Mouse (Mus musculus) stomach, embryonic 16.5 days (tissue): ENCODE measurements around the gene Ski. TPM values are rescaled to one million over a fixed set of nuclear protein-coding genes. Genes with fewer than 3 reads are reported as not detected.

Experiments
- ATAC-seq: fragments of 200-750 bp; cut with Nextera tagmentation; 2 replicates; pipeline ENCODE4 v1.8.0; 2017; ENCODE audit warnings: moderate number of reproducible peaks, moderate TSS enrichment; ENCODE audit not compliant: insufficient read depth, low FRiP score
- H3K27ac ChIP-seq: fragments of 300-500 bp; sonication (generic); 2 replicates; pipeline ENCODE4 v1.5.1; 2014; ENCODE audit warnings: low read length
- H3K27me3 ChIP-seq: fragments of 300-500 bp; sonication (generic); 2 replicates; pipeline ENCODE4 v1.6.1; 2014; ENCODE audit warnings: low read length, control low read depth, mixed read lengths; ENCODE audit not compliant: control insufficient read depth, insufficient read depth
- H3K36me3 ChIP-seq: fragments of 300-500 bp; sonication (generic); 2 replicates; pipeline ENCODE4 v1.6.1; 2014; ENCODE audit warnings: low read length; ENCODE audit not compliant: control insufficient read depth, insufficient read depth
- H3K4me1 ChIP-seq: fragments of 300-500 bp; sonication (generic); 2 replicates; pipeline ENCODE4 v1.6.1; 2014; ENCODE audit warnings: low read length, control low read depth, mixed read lengths; ENCODE audit not compliant: control insufficient read depth, insufficient read depth
- H3K4me2 ChIP-seq: fragments of 300-500 bp; sonication (generic); 2 replicates; pipeline ENCODE4 v1.6.1; 2014; ENCODE audit warnings: low read depth, low read length, mixed read lengths
- H3K4me3 ChIP-seq: fragments of 300-500 bp; sonication (generic); replicated peaks from 2 replicates; pipeline ENCODE4 v1.5.1; 2014; ENCODE audit warnings: mild to moderate bottlenecking, low read length
- H3K9ac ChIP-seq: fragments of 300-500 bp; sonication (generic); 2 replicates; pipeline ENCODE4 v1.6.1; 2014; ENCODE audit warnings: low read length
- H3K9me3 ChIP-seq: fragments of 300-500 bp; sonication (generic); replicated peaks from 2 replicates; pipeline ENCODE4 v1.6.1; 2016; ENCODE audit warnings: low read length, control low read depth; ENCODE audit not compliant: control insufficient read depth
- WGBS: fragments of 180-500 bp; shearing (Covaris S2); extraction: QIAGEN DNeasy Blood & Tissue Kit; methylation state at CpG from one replicate; pipeline ENCODE4 v1.1.7; 2014; 5-methylcytosine and 5-hydroxymethylcytosine counted together
- polyA plus RNA-seq: library from polyadenylated mRNA; unstranded; fragments of >200 nt; fragmentation: Nextera tagmentation; extraction: Ambion mirVana; gene quantifications from 2 replicates; pipeline ENCODE4 v1.2.1, GENCODE M21; 2015

The Ski gene
- polyA plus RNA-seq, 1 experiment from 2014 or later, result 17.9 TPM

DNA sequence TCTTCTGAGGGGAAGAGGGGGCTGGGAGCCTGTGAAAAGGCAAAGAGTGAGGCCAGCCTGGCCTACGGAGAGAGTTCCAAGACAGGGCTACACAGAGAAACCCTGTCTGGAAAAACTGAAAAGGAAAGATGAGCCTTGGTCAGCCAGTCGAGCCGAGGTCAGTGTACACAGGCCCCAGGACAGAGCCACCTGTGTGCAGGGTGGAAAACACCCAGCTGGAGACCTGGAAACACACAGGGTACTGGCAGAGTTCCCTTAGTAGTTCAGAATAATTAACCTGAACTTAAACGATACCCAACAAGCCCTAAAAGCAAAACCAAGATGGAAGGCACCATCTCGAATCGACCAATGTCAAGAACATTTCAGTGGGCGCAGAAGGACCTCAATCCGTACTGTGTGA, 83.9 kb downstream of the Ski start:
- no peaks in the 10 kb centered on the region for H3K27me3 ChIP-seq
- H3K4me3 ChIP-seq, result no peak overlapping the region
- H3K9me3 ChIP-seq, result no peaks in the 10 kb centered on the region
- H3K27ac ChIP-seq, result no peak overlapping the region
- 78% methylated on average over 8 of the region's 8 CpGs for WGBS
- H3K4me2 ChIP-seq, result no peak overlapping the region
- H3K9ac ChIP-seq, result no peak overlapping the region
- H3K36me3 ChIP-seq, result no peaks in the 10 kb centered on the region
- no peak for ATAC-seq
- H3K4me1 ChIP-seq, result peaks cover 30% of the 10 kb centered on the region

GRCm38 (mm10) chr4:155137891-155138290, 84.5 kb downstream of the Ski start:
- no peaks in the 10 kb centered on the region for H3K9me3 ChIP-seq
- H3K9ac ChIP-seq, result no peak overlapping the region
- WGBS, result 78% methylated on average over 7 of the region's 7 CpGs
- no peak overlapping the region for H3K4me3 ChIP-seq
- no peaks in the 10 kb centered on the region for H3K36me3 ChIP-seq
- H3K27ac ChIP-seq, result no peak overlapping the region
- no peak overlapping the region for H3K4me2 ChIP-seq
- H3K4me1 ChIP-seq, result peaks cover 32% of the 10 kb centered on the region
- ATAC-seq, result no peak
- no peaks in the 10 kb centered on the region for H3K27me3 ChIP-seq

- Histone ChIP-seq H3K4me2 (no peak overlapping the region), H3K36me3 (no peaks in the 10 kb centered on the region), H3K9ac (no peak overlapping the region), H3K4me1 (peaks cover 31% of the 10 kb centered on the region), H3K9me3 (no peaks in the 10 kb centered on the region), H3K4me3 (no peak overlapping the region), H3K27ac (no peak overlapping the region), H3K27me3 (no peaks in the 10 kb centered on the region)
- WGBS, result 58% methylated on average over 5 of the region's 5 CpGs
- ATAC-seq, result no peak
These were observed 86.3 kb downstream of the Ski start for GRCm38 (mm10) chr4:155135909-155136585.

DNA sequence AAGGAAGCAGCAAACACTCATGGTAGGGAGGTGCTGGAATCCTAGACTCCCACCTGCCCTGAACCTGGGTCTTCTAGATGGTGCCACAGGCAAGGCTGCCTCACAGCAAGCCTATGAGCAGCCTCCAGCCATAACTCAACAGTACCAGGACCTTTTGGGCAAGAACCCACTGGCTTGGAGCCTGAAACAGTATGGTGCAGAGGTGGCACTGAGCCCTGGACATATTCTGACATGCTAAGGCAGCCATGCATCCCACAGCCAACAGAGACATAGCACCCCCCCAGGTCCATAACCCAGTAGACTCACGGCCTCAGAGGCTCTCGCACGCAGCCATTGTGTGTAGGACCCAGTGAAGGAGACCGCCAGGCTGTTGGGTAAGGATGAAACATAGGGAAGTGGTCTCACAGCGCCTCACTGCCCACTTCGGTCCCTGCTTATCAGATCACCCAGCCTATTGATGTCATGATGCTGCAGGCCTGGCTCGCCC, 87.7 kb downstream of the Ski start:
- H3K4me2 ChIP-seq, result no peak overlapping the region
- no peak for ATAC-seq
- no peaks in the 10 kb centered on the region for H3K27me3 ChIP-seq
- H3K36me3 ChIP-seq, result no peaks in the 10 kb centered on the region
- H3K27ac ChIP-seq, result no peak overlapping the region
- no peaks in the 10 kb centered on the region for H3K9me3 ChIP-seq
- WGBS, result 84% methylated on average over 7 of the region's 7 CpGs
- H3K9ac ChIP-seq, result no peak overlapping the region
- H3K4me1 ChIP-seq, result peaks cover 30% of the 10 kb centered on the region
- no peak overlapping the region for H3K4me3 ChIP-seq

GRCm38 (mm10) chr4:155133658-155134417, 88.6 kb downstream of the Ski start:
- Histone ChIP-seq H3K27me3 (no peaks in the 10 kb centered on the region), H3K4me1 (peaks cover 35% of the 10 kb centered on the region), H3K4me2 (no peak overlapping the region), H3K9me3 (no peaks in the 10 kb centered on the region), H3K36me3 (no peaks in the 10 kb centered on the region), H3K4me3 (no peak overlapping the region), H3K9ac (peak overlapping the region; percentile 49; the same call in 1 of the 2 replicates), H3K27ac (peak overlapping the region; percentile 88)
- 27% methylated on average over 20 of the region's 20 CpGs for WGBS
- peak; percentile 70 for ATAC-seq

- WGBS, result 50% methylated on average over 3 of the region's 3 CpGs
These were observed 89.2 kb downstream of the Ski start for GRCm38 (mm10) chr4:155133188-155133587.

DNA sequence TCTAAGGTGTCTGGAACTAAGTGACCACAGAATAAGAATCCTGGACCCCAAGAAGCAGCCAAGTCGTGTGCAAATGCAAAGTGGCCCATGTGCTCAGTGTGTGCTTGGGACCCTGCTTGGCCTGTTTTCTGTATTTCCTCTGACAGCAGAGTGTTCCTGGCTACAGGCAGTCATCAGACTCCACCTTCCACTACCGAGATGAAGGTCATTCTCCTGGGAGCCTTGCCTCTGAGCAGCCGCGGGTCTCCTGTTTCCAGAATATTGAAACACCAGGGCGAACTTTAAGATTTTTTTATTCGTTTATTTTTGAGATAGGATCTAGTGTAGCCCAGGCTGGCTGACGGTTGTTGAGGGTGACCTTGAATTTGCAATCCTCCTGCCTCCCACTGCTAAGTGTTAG, 91.8 kb downstream of the Ski start:
- peaks cover 31% of the 10 kb centered on the region for H3K4me1 ChIP-seq
- H3K4me2 ChIP-seq, result no peak overlapping the region
- H3K9ac ChIP-seq, result no peak overlapping the region
- H3K9me3 ChIP-seq, result no peaks in the 10 kb centered on the region
- ATAC-seq, result no peak
- 54% methylated on average over 7 of the region's 7 CpGs for WGBS
- H3K27ac ChIP-seq, result peak overlapping the region; percentile 82
- H3K36me3 ChIP-seq, result no peaks in the 10 kb centered on the region
- H3K27me3 ChIP-seq, result no peaks in the 10 kb centered on the region
- no peak overlapping the region for H3K4me3 ChIP-seq

More at GRCm38 (mm10) chr4:155133188-155133587, 89.2 kb downstream of the Ski start:
- ATAC-seq, result no peak
- H3K9ac ChIP-seq, result no peak overlapping the region; the same call in 1 of the 2 replicates
- H3K4me1 ChIP-seq, result peaks cover 35% of the 10 kb centered on the region
- no peaks in the 10 kb centered on the region for H3K27me3 ChIP-seq
- no peaks in the 10 kb centered on the region for H3K36me3 ChIP-seq
- no peak overlapping the region for H3K4me3 ChIP-seq
- no peaks in the 10 kb centered on the region for H3K9me3 ChIP-seq
- no peak overlapping the region for H3K4me2 ChIP-seq
- peak overlapping the region; percentile 88 for H3K27ac ChIP-seq

DNA sequence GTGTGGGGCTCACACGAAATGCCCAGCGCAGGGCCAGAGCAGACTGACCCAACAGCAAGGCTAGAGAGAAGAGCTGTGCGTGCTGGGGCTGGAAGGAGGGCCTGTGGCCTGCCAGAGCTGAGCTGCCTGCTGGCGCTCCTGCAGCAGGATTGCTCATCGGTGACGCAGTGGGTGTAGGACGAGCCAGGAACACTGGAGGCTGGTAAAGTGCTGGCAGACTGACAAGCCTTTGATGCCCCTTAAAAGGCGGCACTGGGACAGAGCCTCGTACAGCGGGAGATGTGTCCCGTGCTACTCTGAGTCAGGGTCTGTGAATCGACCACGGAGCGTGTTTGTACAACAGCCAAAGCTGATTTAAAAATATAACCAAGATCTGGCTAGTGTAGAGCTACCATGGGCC, 92.4 kb downstream of the Ski start:
- no peaks in the 10 kb centered on the region for H3K27me3 ChIP-seq
- peaks cover 31% of the 10 kb centered on the region for H3K4me1 ChIP-seq
- ATAC-seq, result peak; percentile 62; the same call in 1 of the 2 replicates
- no peak overlapping the region for H3K4me3 ChIP-seq
- H3K36me3 ChIP-seq, result no peaks in the 10 kb centered on the region
- no peaks in the 10 kb centered on the region for H3K9me3 ChIP-seq
- 54% methylated on average over 14 of the region's 14 CpGs for WGBS
- H3K27ac ChIP-seq, result peak overlapping the region; percentile 82
- no peak overlapping the region for H3K4me2 ChIP-seq
- H3K9ac ChIP-seq, result peak overlapping the region; percentile 43
